Mouse (Mus musculus) left cerebral cortex, adult 6 months (tissue): ENCODE results near the gene Papss1. TPM values are rescaled to one million over a fixed set of nuclear protein-coding genes. Genes with fewer than 3 reads are reported as not detected.

Experiments
- long read RNA-seq, 2 experiments: library from polyadenylated mRNA; unstranded; transcript quantifications; one replicate each; pipeline ENCODE4 v2.0.0; 2019 to 2020
- polyA plus RNA-seq: library from polyadenylated mRNA; unstranded; fragments of <200 nt; fragmentation: Nextera tagmentation; gene quantifications from 2 replicates; pipeline ENCODE4 v1.2.3, GENCODE M21; 2021

Papss1 gene
- 48.6 and 52.7 TPM in 2 replicates for polyA plus RNA-seq
- long read RNA-seq, experiment 1, transcript Papss1-205 (13 exons, 2,648 nt) = minor isoform, 148 of 468 reads
- long read RNA-seq, experiment 1, transcript Papss1-201 (12 exons, 2,600 nt) = major isoform, 281 of 468 reads
- long read RNA-seq, experiment 1, partial matches to known transcripts = 18 of 468 reads
- long read RNA-seq, experiment 1, other reads (novel, unspliced or antisense) = 21 of 468 reads
- long read RNA-seq, experiment 2, transcript Papss1-201 (12 exons, 2,600 nt) = major isoform, 41 of 95 reads
- long read RNA-seq, experiment 2, transcript Papss1-205 (13 exons, 2,648 nt) = minor isoform, 24 of 95 reads
- long read RNA-seq, experiment 2, partial matches to known transcripts = 24 of 95 reads
- long read RNA-seq, experiment 2, other reads (novel, unspliced or antisense) = 6 of 95 reads

GRCm38 (mm10) chr3:131564430-131565256 is at the start of gene Papss1:
Papss1 (plus strand) TSS chr3:131564768.

Other genes starting within 250 kb of the Papss1 start
- gene Sgms2, start 73.4 kb upstream of the Papss1 start, polyA plus RNA-seq = 1.6 and 1.7 TPM in 2 replicates